Mouse (Mus musculus): ENCODE data around the gene Cd207. TPM values are rescaled to one million over a fixed set of nuclear protein-coding genes. Genes with fewer than 3 reads are reported as not detected.

Gene Cd207
- total RNA-seq, 2 experiments from 2014 or later: 0.67 to 0.84 TPM

Other genes starting within 250 kb of the Cd207 start
- gene Tet3, start 218.8 kb downstream of the Cd207 start, total RNA-seq (2021): 10 to 100 TPM; 49.0 to 54.3 TPM
- 10 to 100 TPM; 24.0 to 31.1 TPM for gene Dguok, start 170.9 kb downstream of the Cd207 start, total RNA-seq (2021)
- gene Actg2, start 141.6 kb downstream of the Cd207 start, total RNA-seq (2021): 1 to 10 TPM; 5.0 to 8.2 TPM
- gene Stambp, start 105.1 kb downstream of the Cd207 start, total RNA-seq (2021): 10 to 100 TPM; 15.0 to 17.1 TPM
- not detected for gene Clec4f, start 21.7 kb downstream of the Cd207 start, total RNA-seq (2021)
- not detected for gene Vax2, start 33.4 kb upstream of the Cd207 start, total RNA-seq (2021)
- not detected for gene Atp6v1b1, start 65.1 kb upstream of the Cd207 start, total RNA-seq (2021)
- gene Ankrd53, start 84.8 kb upstream of the Cd207 start, total RNA-seq (2021): not detected
- gene Tex261, start 98.0 kb upstream of the Cd207 start, total RNA-seq (2021): 10 to 100 TPM; 68.8 to 83.4 TPM
- 10 to 100 TPM; 27.4 to 33.0 TPM for gene Nagk, start 117.1 kb upstream of the Cd207 start, total RNA-seq (2021)
- 10 to 100 TPM; 19.4 to 20.2 TPM for gene Paip2b, start 153.9 kb upstream of the Cd207 start, total RNA-seq (2021)
- 10 to 100 TPM; 66.0 to 73.7 TPM for gene Zfp638, start 189.3 kb upstream of the Cd207 start, total RNA-seq (2021)